Mouse (Mus musculus) olfactory bulb, adult 2 months (tissue): ENCODE results near the gene Myo1b.

Source experiments
- CTCF ChIP-seq: fragments of 200-500 bp; IDR thresholded peaks from 2 replicates; pipeline ENCODE4 v1.5.1; 2012; ENCODE audit warnings: low read depth, mild to moderate bottlenecking, low read length, moderate library complexity; ENCODE audit not compliant: insufficient read depth
- POLR2A ChIP-seq: fragments of 200-500 bp; IDR thresholded peaks from 2 replicates; pipeline ENCODE4 v1.6.1; 2012; ENCODE audit warnings: mild to moderate bottlenecking, low read depth, low read length, moderate library complexity; ENCODE audit not compliant: insufficient read depth

- no peak for TF ChIP-seq CTCF
- no peak for TF ChIP-seq POLR2A
Observed at GRCm38 (mm10) chr1:51909204-51909603, 6.7 kb downstream of the Myo1b start.
